Mouse (Mus musculus) midbrain, embryonic 13.5 days (tissue): ENCODE data around the gene Cse1l. TPM values are rescaled to one million over a fixed set of nuclear protein-coding genes. Genes with fewer than 3 reads are reported as not detected.

Experiments
- ATAC-seq: fragments of 200-750 bp; cut with Nextera tagmentation; 2 replicates; pipeline ENCODE4 v1.8.0; 2017; ENCODE audit warnings: mild to moderate bottlenecking, moderate TSS enrichment, moderate library complexity
- H3K27ac ChIP-seq: fragments of 300-500 bp; sonication (generic); 2 replicates; pipeline ENCODE4 v1.5.1; 2015; ENCODE audit warnings: inconsistent platforms, mild to moderate bottlenecking, moderate library complexity
- H3K27me3 ChIP-seq: fragments of 300-500 bp; sonication (generic); 2 replicates; pipeline ENCODE4 v1.6.1; 2015; ENCODE audit warnings: mild to moderate bottlenecking, inconsistent platforms
- H3K36me3 ChIP-seq: fragments of 300-500 bp; sonication (generic); 2 replicates; pipeline ENCODE4 v1.6.1; 2015; ENCODE audit warnings: mild to moderate bottlenecking, inconsistent platforms
- H3K4me1 ChIP-seq: fragments of 300-500 bp; sonication (generic); replicated peaks from 2 replicates; pipeline ENCODE4 v1.6.1; 2015; ENCODE audit warnings: inconsistent platforms
- H3K4me2 ChIP-seq: fragments of 300-500 bp; sonication (generic); replicated peaks from 2 replicates; pipeline ENCODE4 v1.6.1; 2015; ENCODE audit warnings: moderate library complexity, mild to moderate bottlenecking, inconsistent platforms
- H3K4me3 ChIP-seq: fragments of 300-500 bp; sonication (generic); replicated peaks from 2 replicates; pipeline ENCODE4 v1.5.1; 2015; ENCODE audit warnings: mild to moderate bottlenecking, inconsistent platforms
- H3K9ac ChIP-seq: fragments of 300-500 bp; sonication (generic); replicated peaks from 2 replicates; pipeline ENCODE4 v1.6.1; 2015; ENCODE audit warnings: mild to moderate bottlenecking, inconsistent platforms
- H3K9me3 ChIP-seq: fragments of 300-500 bp; sonication (generic); 2 replicates; pipeline ENCODE4 v1.6.1; 2016; ENCODE audit warnings: mild to moderate bottlenecking, inconsistent platforms
- WGBS: fragments of 180-500 bp; shearing (Covaris S2); methylation state at CpG from one replicate; pipeline ENCODE4 v1.1.7; 2015; 5-methylcytosine and 5-hydroxymethylcytosine counted together
- polyA plus RNA-seq: library from polyadenylated mRNA; unstranded; fragments of >200 nt; fragmentation: Nextera tagmentation; extraction: Ambion mirVana; gene quantifications from 2 replicates; pipeline ENCODE4 v1.2.1, GENCODE M21; 2015

Cse1l gene
- polyA plus RNA-seq, result 113 and 116 TPM in 2 replicates

DNA sequence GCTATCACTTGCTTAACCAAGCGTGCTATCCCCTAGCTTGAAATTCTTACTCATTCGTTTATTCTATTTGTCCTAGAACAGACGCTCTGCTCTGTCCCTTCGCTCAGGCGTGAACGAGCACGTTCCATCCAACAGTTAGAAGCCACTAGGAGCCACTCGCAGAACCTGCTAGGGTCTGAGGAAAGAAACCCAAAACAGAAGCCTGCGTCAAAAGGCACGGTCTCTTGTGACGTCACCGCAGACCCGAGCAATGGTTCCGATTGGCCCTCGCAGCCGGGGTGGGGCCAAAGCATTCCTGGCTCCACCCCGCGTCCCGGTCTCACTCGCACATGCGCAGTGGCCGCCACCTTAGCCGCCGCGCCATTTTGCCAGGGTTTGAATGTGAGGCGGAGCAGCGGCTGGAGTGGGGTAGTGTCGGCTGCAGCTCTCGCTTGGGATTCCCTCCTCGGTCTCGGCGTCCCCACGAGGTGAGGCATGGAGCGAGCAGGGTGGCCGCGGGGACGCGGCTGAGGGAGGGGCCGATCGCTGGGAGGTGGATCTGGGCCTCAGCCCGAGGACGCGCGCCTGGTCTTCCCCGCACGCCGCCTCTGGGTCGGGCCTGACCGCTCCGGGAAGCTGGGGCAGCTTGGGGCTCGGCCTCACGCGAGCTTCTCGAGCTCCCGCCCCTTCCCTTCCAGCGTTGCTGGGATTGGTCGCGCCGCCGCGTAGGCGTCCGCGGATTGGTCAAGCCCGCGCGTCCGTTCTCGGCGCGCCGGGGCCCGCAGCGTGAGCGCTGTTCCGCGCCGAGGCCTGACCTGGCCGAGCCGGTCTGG, at the start of gene Cse1l:
Cse1l (plus strand) TSS at position 330 of the 812 bp plus-strand sequence.
- Histone ChIP-seq H3K4me3 (peak within 1 kb of the TSS; percentile 92), H3K27ac (peak within 1 kb of the TSS; percentile 94), H3K4me1 (peaks cover 18% of the 10 kb centered on the region), H3K4me2 (peak within 1 kb of the TSS; percentile 95), H3K36me3 (peaks cover 8% of the 10 kb centered on the region; the same call in 1 of the 2 replicates), H3K9ac (peak within 1 kb of the TSS; percentile 77), H3K9me3 (no peaks in the 10 kb centered on the region), H3K27me3 (no peaks in the 10 kb centered on the region)
- peak; percentile 98 for ATAC-seq
- under 1% methylated on average over 80 of the region's 80 CpGs for WGBS

DNA sequence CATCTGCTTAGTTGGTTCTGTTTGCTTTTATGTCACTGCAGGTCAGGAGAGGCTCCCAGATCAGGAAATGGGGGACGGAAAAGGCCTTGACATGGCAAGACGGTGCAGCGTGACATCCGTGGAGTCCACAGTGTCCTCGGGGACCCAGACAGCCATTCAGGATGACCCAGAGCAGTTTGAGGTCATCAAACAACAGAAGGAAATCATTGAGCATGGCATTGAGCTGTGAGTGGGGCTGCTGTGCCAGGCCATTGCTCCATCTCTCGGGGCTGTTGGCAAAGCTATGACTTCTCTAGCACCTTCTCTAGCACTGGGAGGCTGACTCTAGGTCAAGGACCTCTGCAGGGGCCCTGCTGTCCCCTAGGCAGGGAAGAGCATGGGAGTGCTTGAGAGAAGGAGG, 49.5 kb upstream of the Cse1l start:
- Histone ChIP-seq H3K4me1 (no peaks in the 10 kb centered on the region), H3K27me3 (no peaks in the 10 kb centered on the region), H3K4me3 (no peak overlapping the region), H3K9ac (no peak overlapping the region), H3K4me2 (no peak overlapping the region), H3K27ac (no peak overlapping the region), H3K9me3 (no peaks in the 10 kb centered on the region), H3K36me3 (peaks cover 82% of the 10 kb centered on the region)
- ATAC-seq, result no peak
- WGBS, result 90% methylated on average over 6 of the region's 6 CpGs

DNA sequence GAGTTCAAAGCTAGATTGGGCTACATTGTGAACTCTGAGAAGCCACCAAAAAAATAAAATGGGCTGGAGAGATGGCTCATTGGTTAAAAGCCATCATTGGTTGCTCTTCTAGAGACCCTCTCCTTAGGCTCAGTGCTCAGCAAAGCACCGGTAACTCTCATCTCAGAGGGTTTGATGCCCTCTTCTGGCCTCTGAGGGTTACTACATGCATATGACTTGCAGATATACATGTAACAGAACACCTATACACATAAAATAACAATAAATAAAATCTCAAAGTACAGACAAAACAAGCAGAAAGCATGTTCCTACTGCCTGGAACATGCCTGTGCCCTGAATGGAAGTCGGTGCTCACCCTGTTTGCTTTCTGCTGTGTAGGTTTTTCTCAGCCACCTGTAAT, 48.7 kb upstream of the Cse1l start:
- Histone ChIP-seq H3K4me3 (no peak overlapping the region), H3K27ac (no peak overlapping the region), H3K9ac (no peak overlapping the region), H3K27me3 (no peaks in the 10 kb centered on the region), H3K4me2 (no peak overlapping the region), H3K36me3 (peaks cover 82% of the 10 kb centered on the region), H3K9me3 (no peaks in the 10 kb centered on the region), H3K4me1 (no peaks in the 10 kb centered on the region)
- ATAC-seq, result no peak
- 87% methylated on average over 2 of the region's 2 CpGs for WGBS

DNA sequence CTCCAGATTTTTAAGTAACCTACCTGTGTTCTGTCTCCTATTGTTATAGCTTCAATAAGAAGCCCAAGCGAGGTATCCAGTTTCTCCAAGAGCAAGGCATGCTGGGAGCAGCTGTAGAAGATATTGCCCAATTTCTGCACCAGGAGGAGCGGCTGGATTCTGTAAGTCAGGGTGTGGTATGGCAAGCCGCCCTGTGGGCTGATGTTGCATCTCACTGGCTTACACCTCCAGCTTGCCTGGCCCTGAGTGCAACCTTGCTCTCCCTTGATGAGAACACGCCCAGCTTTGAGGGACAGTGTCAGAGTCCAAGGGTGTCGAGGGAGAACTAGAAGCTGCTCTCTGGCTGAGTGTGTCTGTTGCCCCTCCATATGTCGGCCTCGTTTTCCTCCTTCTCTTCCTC, 46.6 kb upstream of the Cse1l start:
- WGBS, result 93% methylated on average over 7 of the region's 7 CpGs
- Histone ChIP-seq H3K36me3 (peaks cover 80% of the 10 kb centered on the region), H3K9me3 (no peaks in the 10 kb centered on the region)

DNA sequence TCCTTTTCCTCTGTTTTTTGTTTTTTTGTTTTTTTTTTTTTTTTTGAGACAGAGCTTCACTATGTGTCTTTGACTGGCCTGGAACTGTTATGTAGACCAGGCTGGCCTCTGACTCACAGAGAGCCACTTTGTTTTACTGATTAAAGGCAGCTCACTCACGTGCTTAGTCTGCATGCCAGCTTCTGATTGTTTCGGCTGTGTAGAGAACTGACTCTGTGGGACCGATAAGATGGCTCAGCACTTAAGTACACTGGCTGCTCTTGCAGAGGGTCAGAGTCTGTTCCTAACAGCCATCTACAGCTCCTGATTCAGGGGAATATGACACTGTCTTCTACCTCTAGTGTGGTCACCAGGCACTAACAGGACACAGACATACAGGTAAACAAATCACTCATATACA, 43.3 kb upstream of the Cse1l start:
- no peak overlapping the region for H3K9ac ChIP-seq
- no peaks in the 10 kb centered on the region for H3K9me3 ChIP-seq
- no peak for ATAC-seq
- WGBS, result 69% methylated on average over 3 of the region's 3 CpGs
- no peak overlapping the region for H3K4me3 ChIP-seq
- no peak overlapping the region for H3K4me2 ChIP-seq
- no peaks in the 10 kb centered on the region for H3K27me3 ChIP-seq
- H3K4me1 ChIP-seq, result no peaks in the 10 kb centered on the region
- H3K36me3 ChIP-seq, result peaks cover 88% of the 10 kb centered on the region
- H3K27ac ChIP-seq, result no peak overlapping the region

More for the DNA sequence above, 46.6 kb upstream of the Cse1l start:
- Histone ChIP-seq H3K9ac (0 out of 2 replicates have a peak overlapping the region, but pooled peaks have one; percentile 16), H3K4me3 (no peak overlapping the region), H3K4me1 (no peaks in the 10 kb centered on the region), H3K27me3 (no peaks in the 10 kb centered on the region), H3K27ac (no peak overlapping the region), H3K4me2 (no peak overlapping the region)
- ATAC-seq, result no peak

DNA sequence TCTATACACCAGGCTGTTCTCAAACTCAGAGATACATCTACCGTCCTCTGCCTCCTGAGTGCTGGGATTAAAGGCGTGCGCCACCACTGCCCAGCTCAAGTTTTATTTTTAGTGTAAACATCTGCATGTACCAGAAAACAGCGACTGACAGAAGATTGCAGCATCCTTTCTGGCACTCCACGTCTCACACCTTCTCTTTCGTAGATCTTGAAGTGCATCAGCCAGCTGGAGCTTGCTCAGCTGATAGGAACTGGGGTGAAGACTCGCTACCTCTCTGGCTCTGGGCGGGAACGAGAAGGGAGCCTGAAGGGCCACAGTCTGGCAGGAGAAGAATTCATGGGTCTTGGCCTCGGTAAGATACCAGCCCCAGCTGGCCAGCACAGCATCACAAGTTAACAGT, 40.4 kb upstream of the Cse1l start:
- Histone ChIP-seq H3K9ac (no peak overlapping the region), H3K4me3 (no peak overlapping the region), H3K4me2 (no peak overlapping the region), H3K36me3 (peaks cover 89% of the 10 kb centered on the region), H3K9me3 (no peaks in the 10 kb centered on the region), H3K27ac (no peak overlapping the region), H3K4me1 (no peaks in the 10 kb centered on the region), H3K27me3 (no peaks in the 10 kb centered on the region)
- 92% methylated on average over 10 of the region's 10 CpGs for WGBS
- no peak for ATAC-seq

DNA sequence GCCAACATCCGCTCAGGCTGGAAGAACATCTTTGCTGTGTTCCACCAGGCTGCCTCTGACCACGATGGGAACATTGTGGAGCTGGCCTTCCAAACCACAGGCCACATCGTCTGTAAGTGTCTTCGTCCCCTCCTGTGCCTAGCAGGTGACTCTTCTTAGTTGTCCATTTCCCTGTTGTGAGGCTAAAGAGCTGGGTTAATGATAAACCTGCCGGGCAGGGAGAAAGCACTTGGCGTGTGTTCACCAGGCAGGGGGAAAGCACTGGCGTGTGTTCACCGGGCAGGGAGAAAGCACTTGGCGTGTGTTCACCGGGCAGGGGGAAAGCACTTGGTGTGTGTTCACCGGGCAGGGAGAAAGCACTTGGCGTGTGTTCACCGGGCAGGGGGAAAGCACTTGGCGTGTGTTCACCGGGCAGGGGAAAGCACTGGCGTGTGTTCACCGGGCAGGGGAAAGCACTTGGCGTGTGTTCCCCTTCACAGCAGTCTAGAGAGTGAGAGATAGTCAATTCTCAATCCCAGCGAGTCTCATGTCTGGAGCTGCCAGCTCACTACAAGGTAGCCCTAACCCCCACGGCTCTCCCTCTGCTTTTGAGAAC, 35.5 kb upstream of the Cse1l start:
- Histone ChIP-seq H3K36me3 (peaks cover 93% of the 10 kb centered on the region), H3K27ac (no peak overlapping the region), H3K9me3 (no peaks in the 10 kb centered on the region), H3K4me2 (no peak overlapping the region), H3K27me3 (no peaks in the 10 kb centered on the region), H3K4me3 (no peak overlapping the region), H3K9ac (no peak overlapping the region), H3K4me1 (no peaks in the 10 kb centered on the region)
- no peak for ATAC-seq
- 95% methylated on average over 20 of the region's 20 CpGs for WGBS

DNA sequence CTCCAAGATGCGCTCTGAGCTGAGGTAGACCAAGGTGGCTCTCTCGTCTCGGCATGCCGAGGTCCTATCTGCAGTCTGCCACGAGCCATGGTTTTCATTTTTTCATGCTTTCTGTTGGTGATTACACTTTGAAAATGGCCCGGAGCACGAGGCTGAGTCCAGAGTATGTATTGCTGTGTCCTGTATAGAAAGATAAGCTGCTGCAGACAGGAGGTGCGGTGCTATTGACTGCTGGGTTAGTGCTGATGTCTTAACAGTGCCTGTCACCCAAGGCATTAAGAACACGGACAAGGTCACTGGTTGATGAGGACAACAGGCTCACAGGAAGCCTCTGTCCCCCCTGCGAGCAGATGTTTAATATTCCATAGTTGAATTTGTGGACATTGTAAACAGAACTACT, 34.9 kb upstream of the Cse1l start:
- H3K4me1 ChIP-seq, result no peaks in the 10 kb centered on the region
- ATAC-seq, result no peak
- H3K4me2 ChIP-seq, result no peak overlapping the region
- no peaks in the 10 kb centered on the region for H3K9me3 ChIP-seq
- peaks cover 88% of the 10 kb centered on the region for H3K36me3 ChIP-seq
- no peak overlapping the region for H3K27ac ChIP-seq
- H3K4me3 ChIP-seq, result no peak overlapping the region
- no peak overlapping the region for H3K9ac ChIP-seq
- H3K27me3 ChIP-seq, result no peaks in the 10 kb centered on the region
- WGBS, result 92% methylated on average over 10 of the region's 10 CpGs

DNA sequence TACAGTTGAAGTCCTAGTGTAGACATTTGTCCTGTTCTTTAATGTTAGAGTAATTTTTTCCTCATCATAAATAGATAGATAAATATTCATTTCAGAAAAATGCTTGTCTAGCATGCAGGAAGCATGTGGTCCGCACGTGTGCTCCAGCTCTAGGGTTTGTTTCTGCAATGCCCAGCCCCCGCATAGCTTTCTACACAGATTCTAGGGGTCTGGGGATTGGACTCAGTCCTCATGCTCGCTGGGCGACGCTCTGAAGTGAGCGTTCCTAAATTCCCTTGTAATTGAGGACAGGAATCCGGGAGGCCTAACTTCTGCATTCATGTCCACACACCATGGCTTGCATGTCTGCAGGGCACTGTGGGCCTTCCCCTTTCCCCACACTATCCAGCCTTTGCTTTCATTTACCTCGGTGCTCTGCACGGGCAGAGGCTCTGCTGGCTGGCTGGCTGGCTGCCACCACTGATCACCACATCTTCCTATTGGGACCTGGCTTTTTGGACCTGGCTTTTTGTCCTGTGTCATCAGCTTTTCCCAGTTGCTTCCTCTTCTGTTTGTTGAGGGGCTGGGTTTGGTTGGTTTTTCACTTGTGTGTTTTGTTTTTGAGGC, 31.1 kb upstream of the Cse1l start:
- Histone ChIP-seq H3K4me1 (no peaks in the 10 kb centered on the region), H3K36me3 (peaks cover 74% of the 10 kb centered on the region), H3K27me3 (no peaks in the 10 kb centered on the region), H3K9me3 (no peaks in the 10 kb centered on the region), H3K9ac (no peak overlapping the region), H3K27ac (no peak overlapping the region), H3K4me2 (no peak overlapping the region), H3K4me3 (no peak overlapping the region)
- ATAC-seq, result no peak
- WGBS, result 83% methylated on average over 10 of the region's 10 CpGs

DNA sequence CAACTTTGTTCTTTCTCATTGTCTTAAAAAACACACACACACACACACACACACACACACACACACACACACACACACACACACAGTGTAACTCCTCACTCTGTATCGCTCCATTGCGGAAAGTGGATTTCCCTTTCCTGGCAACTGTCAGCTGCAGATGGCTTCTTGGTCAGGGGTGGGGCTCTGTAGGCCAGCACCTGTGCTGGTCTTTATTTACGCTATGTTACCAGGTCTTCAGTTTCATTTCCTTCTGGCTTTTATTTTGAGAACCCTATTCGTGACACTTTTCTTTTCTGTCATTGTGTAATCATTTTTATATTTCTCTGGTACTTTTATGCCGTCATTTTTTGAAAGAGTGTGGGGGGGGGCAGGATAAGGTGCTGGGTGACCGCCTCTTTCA, 30.3 kb upstream of the Cse1l start:
- Histone ChIP-seq H3K4me1 (no peaks in the 10 kb centered on the region), H3K36me3 (peaks cover 66% of the 10 kb centered on the region), H3K9ac (no peak overlapping the region), H3K4me3 (no peak overlapping the region), H3K9me3 (no peaks in the 10 kb centered on the region), H3K27me3 (no peaks in the 10 kb centered on the region), H3K27ac (no peak overlapping the region), H3K4me2 (no peak overlapping the region)
- 93% methylated on average over 6 of the region's 6 CpGs for WGBS
- ATAC-seq, result no peak

DNA sequence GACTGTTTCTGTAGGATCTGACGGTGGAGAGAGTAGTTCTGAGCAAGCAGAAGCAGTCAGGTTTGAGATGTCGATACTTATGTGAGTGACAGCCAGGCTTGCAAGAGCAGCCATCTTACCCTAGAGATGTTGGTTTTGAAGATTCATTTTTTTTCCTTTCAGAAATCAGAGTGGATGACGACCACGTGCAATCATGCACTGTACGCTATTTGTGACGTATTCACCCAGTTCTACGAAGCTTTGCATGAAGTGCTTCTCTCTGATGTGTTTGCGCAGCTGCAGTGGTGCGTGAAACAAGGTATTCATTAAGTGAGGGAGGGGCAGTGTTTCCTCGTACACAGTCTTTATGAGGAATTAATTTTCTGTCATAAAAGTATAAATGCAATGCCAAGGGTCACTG, 29.5 kb upstream of the Cse1l start:
- Histone ChIP-seq H3K36me3 (peaks cover 58% of the 10 kb centered on the region), H3K4me2 (no peak overlapping the region), H3K9me3 (no peaks in the 10 kb centered on the region), H3K4me1 (no peaks in the 10 kb centered on the region), H3K27me3 (no peaks in the 10 kb centered on the region), H3K4me3 (no peak overlapping the region), H3K27ac (no peak overlapping the region), H3K9ac (no peak overlapping the region)
- no peak for ATAC-seq
- WGBS, result 89% methylated on average over 10 of the region's 10 CpGs

DNA sequence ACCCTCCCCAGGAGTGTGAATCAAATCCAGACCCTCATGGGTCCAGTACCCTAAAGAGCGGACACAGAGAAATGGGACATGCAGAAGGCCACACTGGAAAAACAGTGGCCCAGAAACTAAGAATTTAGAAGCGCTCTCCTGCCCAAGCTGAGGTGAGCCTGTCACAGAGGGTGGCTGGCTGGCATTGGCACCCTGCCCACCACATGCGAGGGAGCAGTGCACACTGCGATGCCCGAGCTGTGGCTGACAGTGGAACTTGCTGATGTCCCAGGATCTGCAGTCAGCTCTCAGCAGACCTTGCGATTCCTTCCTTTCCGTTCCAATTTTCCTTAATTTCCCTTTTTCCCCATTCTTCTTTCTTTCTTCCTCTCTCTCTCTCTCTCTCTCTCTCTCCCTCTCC, 20.8 kb upstream of the Cse1l start:
- Histone ChIP-seq H3K27me3 (no peaks in the 10 kb centered on the region), H3K4me2 (no peak overlapping the region), H3K4me3 (no peak overlapping the region), H3K9ac (no peak overlapping the region), H3K27ac (no peak overlapping the region), H3K9me3 (no peaks in the 10 kb centered on the region), H3K36me3 (peaks cover 28% of the 10 kb centered on the region), H3K4me1 (peaks cover 9% of the 10 kb centered on the region)
- WGBS, result 88% methylated on average over 7 of the region's 7 CpGs
- ATAC-seq, result no peak
